22 mouse cellular contexts compared by ENCODE assay signal in the genomic region with DNA sequence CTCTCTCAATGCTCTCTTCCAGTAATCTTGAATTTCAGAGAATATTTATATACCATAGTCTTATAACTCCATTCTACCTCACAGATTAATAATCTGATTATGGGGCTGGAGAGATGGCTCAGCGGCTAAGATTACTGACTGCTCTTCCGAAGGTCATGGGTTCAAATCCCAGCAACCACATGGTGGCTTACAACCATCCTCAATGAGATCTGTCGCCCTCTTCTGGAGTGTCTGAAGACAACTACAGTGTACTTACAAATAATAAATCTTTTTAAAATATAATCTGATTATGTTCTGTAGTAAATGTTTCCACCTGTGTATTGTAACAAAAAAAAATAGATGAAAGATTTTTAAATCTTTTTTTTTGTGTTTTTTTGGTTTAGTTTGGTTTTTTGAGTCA. TPM values are rescaled to one million over a fixed set of nuclear protein-coding genes. Genes with fewer than 3 reads are reported as not detected.
A peak's percentile ranks its signal among the peaks of the same experiment; 100 is the strongest.
DNase-seq lines count a peak whose midpoint lies in the region; TF ChIP-seq lines count a peak whose summit lies in the region.
"Had no signal": no experiment of that assay in that cellular context is flagged by ENCODE, and none has a peak within 500 bp of the region (broad histone marks: within the 10 kb centered on the region; RNA-seq: fewer than 3 reads in every experiment).

No protein-coding gene starts in this region.

- no peak overlapping the region for H3K4me3 ChIP-seq in gastrocnemius, adult 2 months
- H3K4me3 ChIP-seq in left cerebral cortex, adult 2 months, result no peak overlapping the region
- no peak overlapping the region for H3K4me3 ChIP-seq in midbrain, embryonic 10.5 days
- H3K4me3 ChIP-seq: embryonic facial prominence, embryonic 15.5 days; erythroblast, embryonic 14.5 days; forebrain, embryonic 10.5 days; forebrain, embryonic 15.5 days; heart, embryonic 10.5 days; hindbrain, embryonic 12.5 days had no signal

- no peaks in the 10 kb centered on the region for H3K27me3 ChIP-seq in midbrain, embryonic 10.5 days (ENCODE audit: low read depth, poor library complexity, severe bottlenecking)
- H3K27me3 ChIP-seq: CH12.LX; embryonic facial prominence, embryonic 15.5 days; forebrain, embryonic 15.5 days; hindbrain, embryonic 12.5 days had no signal

- intact Hi-C loops in gastrocnemius, adult 2 months (cut with DNase I), result no loop called here
- intact Hi-C loops in left cerebral cortex, adult 2 months (cut with DNase I), result no loop called here

- H3K27ac ChIP-seq in gastrocnemius, adult 2 months, result no peak overlapping the region
- H3K27ac ChIP-seq in left cerebral cortex, adult 2 months, result no peak overlapping the region
- H3K27ac ChIP-seq in midbrain, embryonic 10.5 days (replicated peaks), result no peak overlapping the region
- H3K27ac ChIP-seq: embryonic facial prominence, embryonic 15.5 days; forebrain, embryonic 10.5 days; forebrain, embryonic 15.5 days; heart, embryonic 10.5 days; hindbrain, embryonic 12.5 days had no signal

- 88% methylated on average over 3 of the region's 3 CpGs for WGBS in midbrain, embryonic 10.5 days

- no peaks in the 10 kb centered on the region for H3K9me3 ChIP-seq in midbrain, embryonic 10.5 days (replicated peaks)
- H3K9me3 ChIP-seq: embryonic facial prominence, embryonic 15.5 days; forebrain, embryonic 10.5 days; forebrain, embryonic 15.5 days; heart, embryonic 10.5 days; hindbrain, embryonic 12.5 days had no signal

- H3K36me3 ChIP-seq in midbrain, embryonic 10.5 days, result no peaks in the 10 kb centered on the region
- H3K36me3 ChIP-seq: embryonic facial prominence, embryonic 15.5 days; forebrain, embryonic 10.5 days; forebrain, embryonic 15.5 days; heart, embryonic 10.5 days; hindbrain, embryonic 12.5 days had no signal

- no peak for DNase-seq in gastrocnemius, adult 2 months
- DNase-seq in gastrocnemius, adult 8-10 months (ENCODE audit: low spot score in 2 of 2), result no peak
- DNase-seq in left cerebral cortex, adult 2 months (ENCODE audit: extremely low spot score in 1 of 2, low spot score in 2 of 2), result no peak
- no peak for DNase-seq in left cerebral cortex, adult 18-20 months (ENCODE audit: low spot score in 2 of 2)
- DNase-seq in ES-CJ7 (ENCODE audit: low read depth, low spot score), result peak; percentile 32
- no peak for DNase-seq in spleen, postnatal 36 days (ENCODE audit: low spot score in 2 of 2)
- DNase-seq in midbrain, embryonic 10.5 days (ENCODE audit: low spot score), result no peak
- DNase-seq: adrenal gland, postnatal 10 days; cerebellum, adult 11 months; cerebellum, adult 8-10 months; cerebellum, postnatal 14 days; embryo, embryonic 11 days; gastrocnemius, postnatal 25 days; heart, postnatal 10 days; heart, postnatal 4 days had no signal

- H3K4me1 ChIP-seq in midbrain, embryonic 10.5 days, result peaks cover 17% of the 10 kb centered on the region
- H3K4me1 ChIP-seq: embryonic facial prominence, embryonic 15.5 days; heart, embryonic 10.5 days had no signal

- TF ChIP-seq CTCF in gastrocnemius, adult 2 months (IDR thresholded peaks at IDR 0.05), result peak; percentile 2; the same call in 1 of the 2 replicates
- TF ChIP-seq CTCF in left cerebral cortex, adult 2 months (IDR thresholded peaks at IDR 0.05), result peak; percentile 17

RNA-seq across cellular contexts. Expression of a gene that starts 6.0 kb away (rescaled TPM):
- 10 to 100 TPM; 11.9 to 14.7 TPM for total RNA-seq in gastrocnemius, adult 2 months (2021)
- 10 to 100 TPM; 11.9 to 18.5 (median 12.6) TPM for total RNA-seq in gastrocnemius, adult 8-10 months (2022)
- total RNA-seq in left cerebral cortex, adult 2 months (2021), result 100 to 1,000 TPM; 102 to 104 TPM
- total RNA-seq in left cerebral cortex, adult 18-20 months (2021), result 100 to 1,000 TPM; 100 to 101 TPM
- 63.0 and 74.5 TPM in 2 replicates for polyA plus RNA-seq in midbrain, embryonic 10.5 days (2016; fragmentation: Nextera tagmentation; extraction: Ambion mirVana)

RNA-seq across cellular contexts. Expression of a gene that starts 41.8 kb away (rescaled TPM):
- under 1 TPM in 1 of 2 experiments, not detected in 1; 0.11 TPM for total RNA-seq in gastrocnemius, adult 2 months (2021)
- under 1 TPM in 2 of 4 experiments, not detected in 2; 0.18 to 0.24 TPM for total RNA-seq in gastrocnemius, adult 8-10 months (2022)
- under 1 TPM; 0.35 to 0.97 TPM for total RNA-seq in left cerebral cortex, adult 2 months (2021)
- total RNA-seq in left cerebral cortex, adult 18-20 months (2021), result 1 to 10 TPM in 1 of 2 experiments, under 1 TPM in 1; 0.46 to 1.6 TPM
- polyA plus RNA-seq in midbrain, embryonic 10.5 days (2016; fragmentation: Nextera tagmentation; extraction: Ambion mirVana), result 1.1 and 1.2 TPM in 2 replicates

RNA-seq across cellular contexts. Expression of a gene that starts 44.4 kb away (rescaled TPM):
- 100 to 1,000 TPM; 159 to 169 TPM for total RNA-seq in gastrocnemius, adult 2 months (2021)
- 100 to 1,000 TPM; 174 to 196 (median 184) TPM for total RNA-seq in gastrocnemius, adult 8-10 months (2022)
- 100 to 1,000 TPM; 137 to 143 TPM for total RNA-seq in left cerebral cortex, adult 2 months (2021)
- total RNA-seq in left cerebral cortex, adult 18-20 months (2021), result 100 to 1,000 TPM; 155 to 156 TPM
- polyA plus RNA-seq in midbrain, embryonic 10.5 days (2016; fragmentation: Nextera tagmentation; extraction: Ambion mirVana), result 242 and 252 TPM in 2 replicates

Comparison
In these comparisons a context has a peak if more than half of its experiments do, and no peak if none do; other contexts are left out.
1. RNA of a gene that starts 6.0 kb away (total RNA-seq): 102 to 104 TPM in left cerebral cortex, adult 2 months and 100 to 101 TPM in left cerebral cortex, adult 18-20 months; 11.9 to 14.7 TPM in gastrocnemius, adult 2 months and 11.9 to 18.5 TPM in gastrocnemius, adult 8-10 months; every median in the first group is over 4 times any median in the second.